Mouse (Mus musculus) forebrain, embryonic 16.5 days (tissue): ENCODE measurements around the gene Slirp. TPM values are rescaled to one million over a fixed set of nuclear protein-coding genes. Genes with fewer than 3 reads are reported as not detected.
"Not testable (repeated sequence)": the region's sequence is repeated elsewhere in the genome, so short reads cannot be mapped to it uniquely, and the experiment has no call there.

Experiments used
- ATAC-seq: fragments of 200-750 bp; cut with Nextera tagmentation; 2 replicates; pipeline ENCODE4 v1.8.0; 2017; ENCODE audit warnings: mild to moderate bottlenecking, moderate library complexity
- H3K27ac ChIP-seq: fragments of 300-500 bp; sonication (generic); 2 replicates; pipeline ENCODE4 v1.5.1; 2014; ENCODE audit warnings: low read length, control low read depth
- H3K27me3 ChIP-seq: fragments of 300-500 bp; sonication (generic); replicated peaks from 2 replicates; pipeline ENCODE4 v1.6.1; 2014; ENCODE audit warnings: low read length; ENCODE audit not compliant: control insufficient read depth, insufficient read depth
- H3K36me3 ChIP-seq: fragments of 300-500 bp; sonication (generic); 2 replicates; pipeline ENCODE4 v1.6.1; 2014; ENCODE audit not compliant: control insufficient read depth, insufficient read depth
- H3K4me1 ChIP-seq: fragments of 300-500 bp; sonication (generic); replicated peaks from 2 replicates; pipeline ENCODE4 v1.6.1; 2014; ENCODE audit warnings: low read length; ENCODE audit not compliant: control insufficient read depth, insufficient read depth
- H3K4me2 ChIP-seq: fragments of 300-500 bp; sonication (generic); 2 replicates; pipeline ENCODE4 v1.6.1; 2014; ENCODE audit warnings: mild to moderate bottlenecking, low read length, control low read depth
- H3K4me3 ChIP-seq: fragments of 300-500 bp; sonication (generic); replicated peaks from 2 replicates; pipeline ENCODE4 v1.5.1; 2014; ENCODE audit warnings: mild to moderate bottlenecking, low read length, control low read depth
- H3K9ac ChIP-seq: fragments of 300-500 bp; sonication (generic); replicated peaks from 2 replicates; pipeline ENCODE4 v1.6.1; 2014; ENCODE audit warnings: low read depth, low read length, control low read depth
- H3K9me3 ChIP-seq: fragments of 300-500 bp; sonication (generic); 2 replicates; pipeline ENCODE4 v1.6.1; 2016; ENCODE audit warnings: low read length; ENCODE audit not compliant: control insufficient read depth
- WGBS: fragments of 180-500 bp; shearing (Covaris S2); extraction: QIAGEN DNeasy Blood & Tissue Kit; methylation state at CpG from one replicate; pipeline ENCODE4 v1.1.7; 2014; 5-methylcytosine and 5-hydroxymethylcytosine counted together
- polyA plus RNA-seq: library from polyadenylated mRNA; unstranded; fragments of >200 nt; fragmentation: Nextera tagmentation; extraction: Ambion mirVana; gene quantifications from 2 replicates; pipeline ENCODE4 v1.2.1, GENCODE M21; 2015

The Slirp gene
- polyA plus RNA-seq, 1 experiment from 2014 or later = 211 TPM

- Histone ChIP-seq H3K27me3 (no peaks in the 10 kb centered on the region), H3K36me3 (0 out of 2 replicates have a peak, but pooled peaks cover 2% of the 10 kb centered on the region), H3K9me3 (no peaks in the 10 kb centered on the region), H3K4me3 (peak overlapping the region; percentile 58), H3K9ac (no peak overlapping the region), H3K4me1 (peaks cover 12% of the 10 kb centered on the region), H3K27ac (no peak overlapping the region), H3K4me2 (peak overlapping the region; percentile 77)
- ATAC-seq = no peak
- WGBS = 64% methylated on average over 7 of the region's 7 CpGs
Measured at GRCm38 (mm10) chr12:87470263-87471136, 26.8 kb downstream of the Slirp start.

GRCm38 (mm10) chr12:87471421-87471963 lies 27.8 kb downstream of the Slirp start:
- ATAC-seq = no peak
- 0% methylated on average over 19 of the region's 19 CpGs for WGBS

GRCm38 (mm10) chr12:87471964-87472786 lies 28.5 kb downstream of the Slirp start, which contains the start of gene Snw1:
Snw1 (minus strand) TSS chr12:87472274.
- peak; percentile 98 for ATAC-seq
- WGBS = 2% methylated on average over 45 of the region's 45 CpGs
- Histone ChIP-seq H3K36me3 (0 out of 2 replicates have a peak, but pooled peaks cover 1% of the 10 kb centered on the region), H3K27ac (peak within 1 kb of the TSS; percentile 88), H3K9ac (peak within 1 kb of the TSS; percentile 85), H3K9me3 (no peaks in the 10 kb centered on the region), H3K4me2 (peak within 1 kb of the TSS; percentile 77), H3K4me3 (peak within 1 kb of the TSS; percentile 58), H3K27me3 (no peaks in the 10 kb centered on the region), H3K4me1 (peaks cover 12% of the 10 kb centered on the region)

More at GRCm38 (mm10) chr12:87471421-87471963, 27.8 kb downstream of the Slirp start:
- Histone ChIP-seq H3K4me1 (peaks cover 12% of the 10 kb centered on the region), H3K4me3 (peak overlapping the region; percentile 58), H3K36me3 (0 out of 2 replicates have a peak, but pooled peaks cover 2% of the 10 kb centered on the region), H3K9ac (peak overlapping the region; percentile 85), H3K27ac (peak overlapping the region; percentile 88), H3K4me2 (peak overlapping the region; percentile 77), H3K27me3 (no peaks in the 10 kb centered on the region), H3K9me3 (no peaks in the 10 kb centered on the region)

GRCm38 (mm10) chr12:87474756-87475155 lies 31.1 kb downstream of the Slirp start:
- Histone ChIP-seq H3K9me3 (no peaks in the 10 kb centered on the region), H3K4me2 (no peak overlapping the region), H3K9ac (no peak overlapping the region), H3K27me3 (no peaks in the 10 kb centered on the region), H3K4me1 (peaks cover 12% of the 10 kb centered on the region), H3K4me3 (no peak overlapping the region), H3K27ac (no peak overlapping the region), H3K36me3 (no peaks in the 10 kb centered on the region)
- 86% methylated on average over 3 of the region's 3 CpGs for WGBS
- no peak for ATAC-seq

- H3K36me3 ChIP-seq, H3K27me3 ChIP-seq, H3K4me1 ChIP-seq, H3K9ac ChIP-seq, H3K9me3 ChIP-seq, H3K4me2 ChIP-seq, H3K27ac ChIP-seq, ATAC-seq, H3K4me3 ChIP-seq: not testable (repeated sequence)
- 89% methylated on average over 5 of the region's 5 CpGs for WGBS
Measured at GRCm38 (mm10) chr12:87482482-87482881, 38.8 kb downstream of the Slirp start.

GRCm38 (mm10) chr12:87488683-87489082 lies 45.0 kb downstream of the Slirp start:
- not testable (repeated sequence) for H3K9ac ChIP-seq, H3K4me1 ChIP-seq, H3K27me3 ChIP-seq, H3K4me2 ChIP-seq, H3K36me3 ChIP-seq, H3K9me3 ChIP-seq, ATAC-seq, H3K4me3 ChIP-seq, H3K27ac ChIP-seq
- WGBS = 77% methylated on average over 2 of the region's 2 CpGs

- H3K9ac ChIP-seq, H3K4me2 ChIP-seq, H3K4me1 ChIP-seq, H3K27me3 ChIP-seq, H3K4me3 ChIP-seq, H3K9me3 ChIP-seq, H3K27ac ChIP-seq, ATAC-seq, H3K36me3 ChIP-seq: not testable (repeated sequence)
- WGBS = 81% methylated on average over 2 of the region's 3 CpGs
Measured at GRCm38 (mm10) chr12:87494421-87494820, 50.7 kb downstream of the Slirp start, which contains the start of gene Gm5788. Gm5788 (plus strand) TSS chr12:87494721.
